Mouse (Mus musculus) testis, adult 2 months (tissue): ENCODE measurements at regions not wholly inside any gene's neighbourhood (a gene's known extent, or its start where the extent isn't known, plus 50 kb on each side); places are given as distances from the start of the nearest gene placed in this dataset.

Source experiments
- H3K27ac ChIP-seq: fragments of 200-500 bp; 2 replicates; pipeline ENCODE4 v1.5.1; 2012; ENCODE audit warnings: low read depth, low read length; ENCODE audit not compliant: control insufficient read depth, insufficient read depth
- H3K27me3 ChIP-seq: fragments of 200-500 bp; 2 replicates; pipeline ENCODE4 v1.6.1; 2012; ENCODE audit warnings: mild to moderate bottlenecking, low read length, moderate library complexity; ENCODE audit not compliant: control insufficient read depth, insufficient read depth
- H3K36me3 ChIP-seq: fragments of 200-500 bp; 2 replicates; pipeline ENCODE4 v1.6.1; 2012; ENCODE audit warnings: mild to moderate bottlenecking, low read length; ENCODE audit not compliant: control insufficient read depth, insufficient read depth
- H3K4me1 ChIP-seq: fragments of 200-500 bp; 2 replicates; pipeline ENCODE4 v1.6.1; 2012; ENCODE audit warnings: low read length; ENCODE audit not compliant: control insufficient read depth, insufficient read depth
- H3K4me3 ChIP-seq: fragments of 200-500 bp; 2 replicates; pipeline ENCODE4 v1.5.1; 2012; ENCODE audit warnings: low read depth, mild to moderate bottlenecking, low read length, moderate library complexity, mixed read lengths; ENCODE audit not compliant: control insufficient read depth
- CTCF ChIP-seq: fragments of 200-500 bp; IDR thresholded peaks from 2 replicates; pipeline ENCODE4 v1.5.1; 2012; ENCODE audit warnings: low read depth, mild to moderate bottlenecking, inconsistent platforms, low read length, moderate library complexity; ENCODE audit not compliant: control insufficient read depth, insufficient read depth, insufficient replicate concordance
- POLR2A ChIP-seq: fragments of 200-500 bp; IDR thresholded peaks from 2 replicates; pipeline ENCODE4 v1.6.1; 2012; ENCODE audit warnings: low read depth, mild to moderate bottlenecking, inconsistent platforms, low read length, moderate library complexity; ENCODE audit not compliant: control insufficient read depth

DNA sequence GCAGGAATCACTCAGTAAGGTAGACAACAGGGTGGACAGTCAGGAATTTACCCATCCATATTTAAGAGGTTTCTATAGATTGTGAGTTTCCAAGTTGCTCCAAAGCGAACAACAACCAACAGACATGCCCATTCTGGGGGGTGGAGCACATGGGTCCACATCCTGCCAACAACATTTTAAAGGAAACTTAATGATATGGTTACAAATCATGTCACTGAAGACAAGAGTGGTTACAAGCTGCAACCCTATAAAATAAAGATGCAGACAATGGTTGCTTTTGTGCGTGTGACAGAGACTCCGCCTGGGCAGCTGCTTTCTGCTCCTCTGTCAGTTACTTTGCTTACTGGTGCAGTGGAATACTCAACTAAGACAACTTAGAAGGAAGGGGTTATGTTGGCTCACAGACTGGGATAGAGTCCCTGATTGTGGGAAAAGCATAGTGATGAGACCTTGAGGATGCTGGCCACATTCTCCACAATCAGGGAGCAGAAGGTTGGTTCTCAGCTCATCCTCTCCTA is 52.3 kb upstream of the Irx4 start:
- no peaks in the 10 kb centered on the region for H3K4me1 ChIP-seq
- TF ChIP-seq CTCF, result no peak
- no peak for TF ChIP-seq POLR2A
- no peaks in the 10 kb centered on the region for H3K36me3 ChIP-seq
- no peak overlapping the region for H3K4me3 ChIP-seq
- H3K27ac ChIP-seq, result no peak overlapping the region
- H3K27me3 ChIP-seq, result no peaks in the 10 kb centered on the region
